Mouse (Mus musculus) urinary bladder, postnatal 25 days (tissue): ENCODE data around the gene Fam168b.

Experiments used
- DNase-seq: peaks from one replicate; pipeline ENCODE4 v3.0.0; 2022; ENCODE audit warnings: low spot score

Fam168b gene

DNA sequence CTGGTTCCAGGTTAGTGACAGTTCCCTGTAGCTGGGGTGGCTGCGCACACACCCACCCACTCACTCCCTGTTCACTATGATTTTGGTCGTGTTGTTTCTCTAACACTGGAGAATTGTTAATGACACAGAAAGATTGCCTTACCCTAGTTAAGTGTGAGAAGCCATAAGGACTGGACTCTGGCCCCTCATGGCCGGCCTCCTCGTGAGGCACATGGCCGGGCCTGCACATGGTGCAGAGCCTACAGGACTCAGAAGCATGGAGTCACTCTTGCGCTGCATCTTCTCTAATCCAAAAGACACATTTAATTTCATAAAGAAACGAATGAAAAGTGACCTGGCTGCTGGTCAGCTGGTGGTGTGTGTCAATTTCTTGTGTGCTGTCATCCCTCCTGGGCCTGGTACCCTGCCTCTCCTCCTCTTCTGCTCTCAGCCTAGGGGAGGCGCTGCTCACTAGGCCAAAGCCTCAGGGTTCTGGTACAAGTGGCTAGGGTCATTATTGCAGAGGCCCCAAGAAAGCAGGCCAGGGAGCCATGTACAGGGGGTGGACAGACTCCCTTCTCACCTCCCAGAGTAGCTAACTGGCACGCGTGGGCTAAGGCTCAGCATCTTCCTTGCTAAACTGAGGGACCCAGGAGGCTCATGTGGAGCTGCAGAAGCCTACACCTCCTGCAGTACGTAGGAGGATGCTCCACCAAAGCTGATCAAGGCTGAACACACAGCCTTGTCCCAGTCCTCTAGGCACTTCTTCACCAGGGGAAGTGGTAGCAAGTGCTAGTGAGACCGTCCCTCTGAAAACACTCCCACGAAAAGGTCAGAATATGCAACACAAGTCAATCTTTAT, 30.2 kb downstream of the Fam168b start:
- DNase-seq, result no peak

DNA sequence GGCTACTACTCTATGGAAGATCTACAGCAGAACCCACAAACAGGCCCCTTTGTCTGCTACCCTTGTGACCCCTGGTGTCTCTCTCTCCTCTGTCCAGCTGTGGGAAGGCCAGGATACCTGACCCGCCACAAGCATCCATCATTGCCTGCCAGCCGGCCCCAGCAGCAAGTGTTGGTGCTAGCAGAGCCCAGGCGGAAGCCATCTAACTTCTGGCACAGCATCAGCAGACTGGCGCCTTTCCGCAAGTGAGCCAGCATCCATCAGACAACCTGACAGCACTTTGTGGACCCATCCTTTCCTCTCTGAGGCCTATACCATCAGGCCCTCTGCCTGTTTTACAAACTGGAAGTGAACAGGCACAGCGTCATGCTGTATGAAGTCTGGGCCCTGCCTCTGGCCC, 31.3 kb downstream of the Fam168b start:
- no peak for DNase-seq

DNA sequence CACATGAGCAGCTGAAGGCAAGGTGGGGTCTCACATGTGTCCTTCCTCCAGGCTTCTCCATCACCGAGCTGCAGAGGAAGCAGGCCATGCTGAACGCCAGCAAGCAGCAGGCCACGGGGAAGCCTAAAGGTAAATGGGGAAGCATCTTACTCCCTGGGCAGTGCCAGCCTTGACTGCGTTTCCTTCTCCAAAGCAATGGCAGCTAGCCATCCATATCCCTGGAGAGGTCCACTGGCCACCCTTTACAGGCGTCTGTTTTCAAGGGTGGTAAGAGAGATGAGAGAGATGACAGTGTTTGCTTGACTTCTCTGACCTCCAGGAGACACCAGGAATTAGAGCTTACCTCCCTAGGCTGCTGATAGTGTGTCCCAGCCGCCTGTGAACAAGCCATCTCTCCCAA, 31.8 kb downstream of the Fam168b start:
- DNase-seq, result no peak

DNA sequence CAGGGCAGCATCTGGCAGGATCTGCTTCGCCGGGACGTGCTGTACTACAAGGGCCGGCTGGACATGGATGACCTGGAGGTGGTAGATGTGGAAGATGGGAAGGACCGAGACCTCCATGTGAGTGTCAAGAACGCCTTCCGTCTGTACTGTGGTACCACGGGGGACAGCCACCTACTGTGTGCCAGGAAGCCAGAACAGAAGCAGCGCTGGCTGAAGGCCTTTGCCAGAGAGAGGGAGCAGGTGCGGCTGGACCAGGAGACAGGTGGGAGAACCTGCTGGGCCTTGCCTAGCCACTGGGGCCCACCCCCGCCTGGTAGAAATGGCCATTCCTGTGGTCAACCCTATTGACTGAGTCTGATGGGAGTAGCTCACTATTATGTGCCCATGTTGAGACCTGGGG, 32.6 kb downstream of the Fam168b start:
- no peak for DNase-seq

DNA sequence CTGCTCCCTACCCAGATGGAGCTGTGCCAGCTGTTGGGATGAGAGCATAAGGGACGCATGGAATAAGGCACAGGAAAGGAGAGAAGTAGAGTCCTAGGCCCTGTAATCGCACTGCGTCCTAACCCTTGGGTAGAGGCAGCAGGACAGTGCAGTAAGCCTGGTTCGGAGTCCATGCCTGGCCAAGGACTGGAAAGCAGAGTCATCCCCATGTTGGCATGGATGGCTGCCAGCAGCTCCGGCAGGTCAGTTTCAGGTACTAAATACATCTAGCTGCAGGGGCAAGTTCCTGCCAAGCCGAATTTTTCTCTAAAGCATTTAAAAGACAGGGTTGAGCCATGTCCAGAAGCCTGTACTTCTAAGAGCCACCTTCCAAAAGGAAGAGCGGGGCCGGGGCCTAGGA, 34.4 kb downstream of the Fam168b start:
- no peak for DNase-seq

DNA sequence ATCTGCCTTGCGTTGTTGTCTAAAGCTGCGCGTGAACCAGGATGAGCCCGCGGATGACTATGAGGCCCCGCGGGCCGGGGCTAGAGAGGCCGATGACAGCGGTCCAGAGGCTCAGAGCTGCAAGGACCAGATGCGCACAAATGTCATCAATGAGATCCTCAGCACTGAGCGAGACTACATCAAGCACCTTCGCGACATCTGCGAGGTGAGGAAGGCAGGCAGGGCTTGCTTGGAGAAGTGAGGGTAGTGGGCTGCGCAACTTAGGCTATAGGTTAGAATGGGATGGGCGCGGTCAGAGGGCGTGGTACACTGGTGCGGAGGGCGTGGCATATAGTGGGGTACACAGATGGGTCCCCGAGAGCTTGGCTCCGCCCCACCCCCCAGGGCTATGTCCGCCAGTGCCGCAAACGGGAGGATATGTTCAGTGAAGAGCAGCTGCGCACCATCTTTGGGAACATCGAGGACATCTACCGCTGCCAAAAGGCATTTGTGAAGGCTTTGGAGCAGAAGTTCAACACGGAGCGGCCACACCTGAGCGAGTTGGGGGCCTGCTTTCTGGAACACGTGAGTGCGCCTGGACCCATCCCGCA, 36.8 kb downstream of the Fam168b start:
- no peak for DNase-seq

DNA sequence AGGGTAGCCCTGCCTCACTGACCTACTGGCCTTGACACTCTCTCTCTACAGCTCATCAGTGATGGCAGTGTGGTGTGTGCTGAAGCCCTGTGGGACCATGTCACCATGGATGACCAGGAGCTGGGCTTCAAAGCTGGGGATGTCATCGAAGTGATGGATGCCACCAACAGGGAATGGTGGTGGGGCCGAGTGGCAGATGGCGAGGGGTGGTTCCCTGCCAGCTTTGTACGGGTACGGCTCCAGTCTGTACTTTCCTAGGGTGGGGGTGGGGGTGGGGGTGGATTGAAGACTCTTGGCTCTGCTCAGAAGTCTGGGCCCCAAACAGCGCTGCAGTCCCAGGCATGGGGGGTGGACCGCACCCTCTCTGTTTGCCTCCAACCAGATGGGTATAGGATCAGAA, 38.0 kb downstream of the Fam168b start:
- no peak for DNase-seq

DNA sequence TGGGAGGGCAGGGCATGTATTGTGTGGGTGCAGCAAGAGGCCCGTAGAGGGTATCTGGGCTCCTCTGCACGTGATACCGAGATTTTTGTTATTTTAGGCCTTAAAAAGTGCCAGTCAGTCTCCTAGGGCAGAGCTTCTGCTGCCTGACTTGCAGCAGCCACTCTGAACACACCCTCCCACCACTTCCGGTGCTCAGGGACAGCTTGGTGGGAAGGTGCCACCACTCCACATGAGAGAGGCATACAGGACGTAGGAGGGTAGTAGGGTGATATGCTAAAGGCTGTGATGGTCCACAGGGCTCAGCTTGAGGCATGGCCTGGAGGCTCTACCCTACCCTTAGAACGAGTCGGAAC, 40.6 kb downstream of the Fam168b start:
- DNase-seq, result no peak

DNA sequence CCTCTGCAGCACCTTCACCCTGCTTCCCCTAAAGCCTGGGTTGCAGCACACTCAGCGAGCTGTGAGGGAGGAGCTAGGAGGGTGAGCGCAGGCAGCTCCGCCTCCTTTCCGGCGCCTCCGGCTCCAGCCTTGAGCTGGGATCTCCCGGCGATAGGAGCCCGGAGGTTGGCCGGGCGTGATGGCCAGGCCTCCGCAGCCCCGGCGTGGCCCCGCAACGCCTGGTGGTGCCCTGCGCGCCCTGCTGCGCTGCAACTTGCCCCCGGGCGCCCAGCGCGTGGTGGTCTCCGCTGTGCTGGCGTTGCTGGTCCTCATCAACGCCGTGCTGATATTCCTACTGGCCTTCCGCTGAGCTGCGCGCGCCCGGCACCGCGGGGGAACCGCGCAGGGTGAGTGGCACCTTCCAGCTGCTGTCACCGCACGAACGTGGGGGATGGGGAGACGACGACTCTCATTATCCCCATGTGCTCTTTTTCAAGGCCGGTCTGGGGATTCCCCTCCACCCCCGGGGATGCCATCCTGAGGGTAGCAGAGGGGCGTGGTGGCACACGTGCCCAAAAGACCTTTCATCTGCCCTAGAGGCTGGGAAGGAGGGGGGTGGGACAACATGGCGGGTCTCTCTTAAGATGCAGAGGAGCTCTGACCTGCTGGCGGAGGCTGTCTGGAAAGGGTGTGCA, 41.1 kb downstream of the Fam168b start:
- DNase-seq, result peak; percentile 36

DNA sequence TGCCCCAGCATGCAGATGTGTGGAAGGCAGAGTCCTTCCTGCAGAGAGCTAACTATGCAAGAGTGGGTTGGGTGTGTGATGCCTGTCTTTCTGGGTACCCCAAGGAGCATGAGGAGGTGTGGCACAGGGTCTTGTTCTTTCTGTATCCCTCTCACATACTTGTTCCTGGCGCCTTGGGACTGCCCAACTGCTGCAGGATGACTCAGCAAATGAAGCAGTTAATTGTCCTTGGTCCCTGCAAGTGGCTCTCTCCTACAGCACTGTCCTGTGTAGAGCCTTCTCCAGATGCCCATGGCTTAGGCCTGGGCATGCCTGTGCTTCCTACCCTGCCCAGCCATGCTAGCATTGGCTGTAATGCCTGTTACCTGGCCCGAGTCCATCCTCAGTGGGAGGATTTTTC, 43.7 kb downstream of the Fam168b start:
- no peak for DNase-seq

DNA sequence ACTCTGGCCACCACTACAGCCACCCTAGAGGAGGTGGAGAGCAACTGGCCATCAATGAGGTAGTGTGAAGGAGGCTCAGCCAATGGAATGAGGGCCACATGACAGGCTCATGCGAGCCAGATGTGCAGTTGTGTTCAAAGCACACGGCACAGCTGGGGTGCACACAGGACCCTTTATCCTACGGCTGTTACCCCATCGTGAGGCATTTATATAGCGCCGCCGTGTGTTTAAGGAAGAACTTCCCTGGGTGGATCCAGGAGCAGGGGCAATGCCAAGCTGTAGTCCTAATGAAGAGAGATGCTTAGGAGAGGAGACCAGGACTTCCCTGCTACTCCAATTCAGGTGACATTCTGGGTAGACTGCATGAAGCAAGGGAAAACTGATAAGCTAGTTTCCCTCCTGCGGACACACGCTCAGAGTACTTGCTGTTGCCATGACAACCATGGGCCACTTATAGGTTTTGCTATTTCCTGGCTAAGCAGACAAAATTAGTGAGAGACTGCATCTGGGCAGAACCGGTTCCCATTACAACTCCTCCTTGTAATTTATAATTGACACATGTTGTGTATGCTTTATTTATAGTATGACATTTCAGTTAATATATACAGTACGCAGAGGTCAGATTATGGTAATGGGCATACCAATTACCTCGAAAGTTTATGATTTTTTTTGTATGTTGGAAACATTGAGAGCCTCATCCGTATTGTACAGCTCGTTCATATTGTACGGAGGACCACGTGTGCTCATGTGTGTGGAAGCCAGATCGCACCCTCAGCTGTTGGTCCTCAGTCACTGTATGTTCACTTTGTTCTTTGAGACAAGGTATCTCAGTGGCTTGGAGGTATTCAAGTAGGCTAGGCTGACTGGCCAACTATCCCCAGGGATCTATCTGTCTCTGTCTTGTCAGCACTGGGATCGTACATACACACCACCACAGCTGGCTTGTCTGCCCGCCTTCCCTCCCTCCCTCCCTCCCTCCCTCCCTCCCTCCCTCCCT, 49.3 kb downstream of the Fam168b start:
- DNase-seq, result no peak

DNA sequence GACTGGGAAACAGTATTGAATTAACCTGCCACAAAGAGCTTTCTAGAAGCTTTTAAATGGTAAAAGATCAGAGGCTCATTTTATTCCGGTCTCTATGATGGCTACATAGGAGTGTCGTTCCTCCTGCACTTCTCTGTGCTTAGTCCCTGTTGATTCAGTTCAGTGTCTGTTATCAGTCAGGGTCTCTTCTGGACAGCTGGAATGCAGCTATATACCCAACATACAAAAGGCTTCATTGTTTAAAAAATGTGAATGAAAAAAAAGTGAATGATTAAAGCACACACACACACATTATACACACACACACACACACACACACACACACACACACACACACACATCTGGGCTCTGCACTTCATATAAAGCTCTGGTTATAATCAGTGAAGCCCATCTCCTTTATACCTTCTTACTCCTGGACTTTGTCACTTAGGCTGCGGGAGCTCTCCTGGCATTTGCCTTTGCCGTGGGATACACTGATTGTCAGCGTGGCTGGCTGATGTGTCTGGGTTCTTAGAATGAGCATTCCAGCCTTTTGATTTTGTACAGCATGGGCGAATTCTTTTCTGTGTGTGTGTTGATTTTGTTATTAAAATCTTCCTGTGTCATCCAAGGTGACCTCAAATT, 59.2 kb downstream of the Fam168b start:
- no peak for DNase-seq

DNA sequence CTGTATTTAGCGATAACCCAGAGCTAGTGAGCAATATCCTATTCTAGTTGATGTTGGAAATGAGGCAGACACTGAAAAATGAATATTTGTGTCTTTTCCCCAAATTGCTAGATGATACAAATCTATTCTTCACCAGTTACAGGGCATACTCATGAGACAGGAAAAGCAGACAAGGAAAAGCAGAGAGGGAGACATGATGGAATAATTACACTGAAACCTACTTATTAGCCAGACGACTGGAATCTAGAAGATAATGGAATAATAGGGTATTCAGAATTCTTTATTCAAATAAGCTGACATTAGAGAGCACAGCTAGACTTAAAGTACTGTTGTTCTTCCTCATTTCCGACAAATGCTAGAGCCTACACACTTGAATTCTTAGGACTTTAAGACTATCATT, 67.0 kb downstream of the Fam168b start:
- no peak for DNase-seq

DNA sequence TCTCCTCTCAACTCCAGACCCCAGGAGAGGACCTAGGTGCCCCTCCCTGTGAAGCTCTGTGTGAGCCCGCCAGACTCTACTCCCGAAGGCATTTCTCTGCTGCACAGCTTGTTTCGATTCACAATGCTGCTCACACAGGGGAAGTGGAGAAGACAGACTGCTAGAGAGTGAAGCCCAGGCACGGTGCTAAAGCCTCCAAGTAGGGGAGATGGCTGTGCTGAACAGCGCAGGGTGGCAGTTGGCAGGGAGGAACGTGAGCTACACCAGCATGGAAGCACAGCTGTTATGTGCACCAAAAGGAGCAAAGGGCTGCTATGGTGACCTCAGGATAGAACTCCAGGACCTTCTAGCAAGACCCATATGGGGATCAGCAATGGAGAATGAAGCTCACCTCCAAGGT, 74.0 kb downstream of the Fam168b start:
- no peak for DNase-seq

DNA sequence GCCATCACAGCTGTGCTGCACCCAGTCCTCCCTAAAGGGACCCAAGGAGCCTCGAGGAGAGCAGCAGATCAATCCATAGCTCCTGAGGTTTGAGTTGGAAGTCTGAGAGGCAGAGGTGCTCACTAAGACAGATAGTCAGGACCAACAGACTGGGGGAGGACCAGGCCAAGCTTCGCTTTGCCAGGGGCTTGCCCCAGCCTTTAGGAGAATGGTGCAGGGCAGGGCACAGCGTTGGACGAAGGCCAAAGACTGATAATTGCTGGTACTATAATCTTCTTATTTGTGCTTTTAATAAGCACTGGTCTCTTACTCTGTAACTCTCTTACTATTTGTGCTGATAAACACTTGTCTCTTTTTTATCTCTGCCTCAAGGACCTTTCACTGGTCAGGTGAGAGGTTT, 75.0 kb downstream of the Fam168b start:
- DNase-seq, result no peak

DNA sequence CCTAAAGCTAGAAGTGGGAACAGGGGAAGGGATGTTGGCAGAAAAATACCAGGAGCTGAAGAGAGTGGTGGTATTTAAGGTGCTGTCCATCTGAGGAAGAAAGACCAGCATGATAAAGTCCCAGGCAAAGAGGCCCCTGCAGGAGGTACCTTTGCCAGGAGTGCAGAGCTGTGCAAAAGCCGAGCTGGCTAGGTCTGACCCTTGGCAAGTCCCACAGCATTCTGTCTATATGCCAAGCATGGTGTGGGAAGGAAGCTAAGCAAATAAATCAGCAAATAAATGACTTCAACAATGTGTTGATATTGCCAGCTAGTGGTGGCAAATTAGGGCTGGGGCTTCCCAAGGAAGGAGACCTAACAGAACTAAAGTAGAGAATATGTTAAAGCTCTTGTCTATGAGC, 76.0 kb downstream of the Fam168b start:
- DNase-seq, result no peak
